Mouse (Mus musculus) CD8-positive naive resting alpha-beta T cell, adult 2 months (primary cell): ENCODE data around the gene Tcf3.

Experiments
- DNase-seq, 2 experiments: peaks; one replicate each; pipeline ENCODE4 v3.0.0; 2022; ENCODE audit warnings: low read depth in 2 of 2, low spot score in 2 of 2

Tcf3 gene

DNA sequence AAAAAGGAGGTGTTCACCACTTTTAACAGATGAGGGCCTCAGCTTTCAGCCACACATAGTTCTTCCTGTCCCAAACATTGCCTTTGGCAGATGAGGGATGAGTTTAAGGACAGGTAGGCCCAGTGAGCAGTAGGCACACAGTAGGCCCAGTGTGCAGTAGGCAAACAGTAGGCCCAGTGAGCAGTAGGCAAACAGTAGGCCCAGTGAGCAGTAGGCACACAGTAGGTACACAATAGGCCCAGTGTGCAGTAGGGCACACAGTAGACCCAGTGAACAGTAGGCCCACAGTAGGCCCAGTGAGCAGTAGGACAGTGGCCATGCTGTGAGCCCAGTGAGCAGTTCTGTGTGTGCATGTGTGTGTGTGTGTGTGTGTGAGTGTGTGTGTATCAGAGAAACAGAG lies 6.6 kb upstream of the Tcf3 start:
- DNase-seq = no peak

DNA sequence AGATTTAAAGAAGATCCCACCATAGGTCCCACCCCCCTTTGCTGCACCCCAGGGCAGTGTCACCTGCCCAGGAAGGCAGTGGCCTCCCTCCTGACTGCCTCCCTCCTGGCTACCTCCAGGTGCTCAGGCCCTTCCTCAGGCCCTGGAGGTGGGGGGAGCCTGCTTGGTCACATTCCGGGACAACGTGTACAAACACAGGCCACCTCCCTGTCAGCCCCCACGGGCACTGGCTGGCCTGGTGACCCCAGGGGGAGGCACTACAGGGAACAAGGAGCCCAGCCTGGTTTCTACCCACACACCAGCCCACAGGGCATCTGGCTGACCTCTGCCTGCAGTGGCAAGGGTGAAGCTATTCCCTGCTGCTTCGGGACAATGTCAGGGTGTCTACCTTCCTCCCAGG lies 4.5 kb upstream of the Tcf3 start:
- DNase-seq = no peak

DNA sequence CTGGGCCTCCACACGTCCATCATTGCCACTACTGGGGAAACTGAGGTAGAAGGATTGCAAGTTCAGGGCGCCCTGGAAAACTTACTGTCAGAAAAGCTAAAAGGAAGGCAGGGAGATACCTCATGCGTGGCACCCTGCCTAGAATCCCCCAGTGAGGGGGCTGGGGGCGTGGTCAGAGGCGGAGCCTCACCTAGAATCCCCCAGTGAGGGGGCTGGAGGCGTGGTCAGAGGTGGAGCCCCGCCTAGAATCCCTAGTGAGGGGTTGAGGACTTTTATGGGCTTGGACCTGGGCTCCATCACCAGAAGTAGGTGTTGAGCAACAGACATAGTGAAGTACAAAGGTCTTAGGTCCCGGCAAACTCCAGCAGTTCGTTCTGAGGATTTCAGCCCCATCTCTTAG lies 2.8 kb upstream of the Tcf3 start:
- no peak for DNase-seq

DNA sequence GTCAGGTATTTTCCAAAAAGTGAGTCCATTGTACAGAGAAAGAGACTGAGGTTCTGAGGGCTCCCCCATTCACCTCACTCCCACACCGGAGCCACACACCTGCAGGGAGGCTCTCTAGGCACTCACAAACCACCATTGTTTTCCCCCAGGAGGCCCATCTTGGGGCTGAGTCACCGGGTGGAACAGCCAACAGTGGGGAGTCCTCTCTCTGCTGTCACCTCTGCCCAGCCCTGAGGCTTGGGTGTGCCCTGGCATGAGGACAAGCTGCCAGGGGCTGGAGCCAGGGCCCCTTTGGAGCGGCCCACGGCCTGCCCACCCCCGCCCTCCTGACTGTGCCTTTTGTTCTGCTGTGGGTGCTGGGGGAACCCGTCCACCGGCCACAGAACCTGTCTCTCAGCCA lies 2.3 kb upstream of the Tcf3 start:
- no peak for DNase-seq

DNA sequence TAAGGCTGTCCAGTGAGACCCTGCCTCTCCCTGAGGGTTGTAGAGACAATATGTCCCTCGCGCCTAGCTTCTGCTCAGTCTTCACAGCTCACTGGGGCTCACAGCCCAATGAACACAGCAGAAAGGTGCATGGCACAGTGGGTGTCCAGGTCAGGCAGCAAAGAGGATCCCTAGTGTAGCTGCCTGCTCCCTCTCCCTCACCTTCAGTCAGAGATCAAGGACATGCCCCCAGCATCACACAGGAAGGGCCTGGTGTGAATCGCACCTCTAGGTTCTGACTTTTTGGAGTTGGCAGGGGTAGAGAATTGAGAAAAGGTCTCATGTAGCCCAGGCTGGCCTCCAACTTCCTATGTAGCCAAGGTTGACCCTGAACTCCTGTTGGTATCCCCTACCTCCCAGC lies 1.4 kb upstream of the Tcf3 start:
- no peak for DNase-seq

DNA sequence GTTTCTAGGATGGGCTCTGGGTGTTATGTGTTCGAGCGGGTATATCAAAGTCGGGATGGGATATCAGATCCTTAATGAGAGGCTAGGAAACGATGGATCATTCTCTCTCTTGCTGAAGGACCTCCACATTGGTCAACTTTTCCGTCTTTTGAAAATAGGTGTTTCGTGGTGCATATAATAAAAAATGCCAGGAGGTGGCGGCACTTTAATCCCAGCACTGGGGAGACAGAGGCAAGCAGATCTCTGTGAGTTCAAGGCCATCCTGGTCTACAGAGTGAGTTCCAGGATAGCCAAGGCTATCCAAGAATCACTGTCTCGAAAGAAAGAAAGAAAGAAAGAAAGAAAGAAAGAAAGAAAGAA lies 766 bp upstream of the Tcf3 start:
- DNase-seq = no peak

DNA sequence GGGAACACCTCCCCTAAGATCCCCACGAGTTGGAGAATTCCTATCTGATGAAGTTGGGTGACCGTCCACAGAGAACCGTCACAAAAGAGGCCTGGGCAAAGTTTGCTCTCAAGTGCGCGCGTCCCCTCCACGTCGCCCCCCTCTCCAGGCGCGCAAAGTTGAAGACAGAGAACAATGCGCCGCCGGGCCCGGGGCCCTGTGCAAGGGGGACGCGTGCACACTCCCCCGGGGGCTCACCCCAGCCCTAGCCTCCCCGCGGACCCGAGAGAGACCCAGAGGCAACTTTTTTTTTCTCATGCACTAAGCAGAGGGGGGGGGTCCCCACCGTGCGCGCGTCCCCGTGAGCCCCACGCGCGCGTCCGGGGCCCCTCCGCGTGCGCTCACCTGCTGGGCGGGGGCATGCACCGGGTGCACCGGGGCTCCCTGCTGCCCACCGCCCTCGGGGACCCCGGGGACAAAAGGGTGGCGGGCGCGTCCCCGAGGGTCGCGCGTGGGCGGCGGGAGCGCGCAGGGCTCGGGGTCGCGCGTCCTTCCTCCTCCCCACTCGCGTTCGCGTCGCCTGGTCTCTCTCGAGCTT lies 423 bp downstream of the Tcf3 start:
- DNase-seq = peak; percentile 26 to 36

DNA sequence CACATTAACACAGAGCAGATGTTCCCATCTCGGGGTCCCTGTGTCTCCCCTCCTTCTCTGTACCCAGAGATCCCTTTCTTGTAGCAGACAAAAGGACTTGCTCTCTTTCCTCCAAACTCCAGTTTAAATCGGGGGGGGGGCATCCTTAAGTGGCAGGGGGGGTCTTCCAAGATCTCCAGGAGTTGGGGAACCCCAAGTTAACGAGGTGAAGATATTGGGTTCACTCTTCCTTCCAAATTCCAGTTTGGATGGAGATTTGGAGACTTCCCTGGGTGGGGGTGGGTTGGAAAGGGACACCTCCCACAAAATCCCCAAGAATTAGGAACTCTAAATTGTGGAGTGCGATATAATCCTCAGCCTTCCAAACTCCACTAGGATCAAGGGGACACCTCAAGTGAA lies 1.1 kb downstream of the Tcf3 start:
- DNase-seq = no peak

DNA sequence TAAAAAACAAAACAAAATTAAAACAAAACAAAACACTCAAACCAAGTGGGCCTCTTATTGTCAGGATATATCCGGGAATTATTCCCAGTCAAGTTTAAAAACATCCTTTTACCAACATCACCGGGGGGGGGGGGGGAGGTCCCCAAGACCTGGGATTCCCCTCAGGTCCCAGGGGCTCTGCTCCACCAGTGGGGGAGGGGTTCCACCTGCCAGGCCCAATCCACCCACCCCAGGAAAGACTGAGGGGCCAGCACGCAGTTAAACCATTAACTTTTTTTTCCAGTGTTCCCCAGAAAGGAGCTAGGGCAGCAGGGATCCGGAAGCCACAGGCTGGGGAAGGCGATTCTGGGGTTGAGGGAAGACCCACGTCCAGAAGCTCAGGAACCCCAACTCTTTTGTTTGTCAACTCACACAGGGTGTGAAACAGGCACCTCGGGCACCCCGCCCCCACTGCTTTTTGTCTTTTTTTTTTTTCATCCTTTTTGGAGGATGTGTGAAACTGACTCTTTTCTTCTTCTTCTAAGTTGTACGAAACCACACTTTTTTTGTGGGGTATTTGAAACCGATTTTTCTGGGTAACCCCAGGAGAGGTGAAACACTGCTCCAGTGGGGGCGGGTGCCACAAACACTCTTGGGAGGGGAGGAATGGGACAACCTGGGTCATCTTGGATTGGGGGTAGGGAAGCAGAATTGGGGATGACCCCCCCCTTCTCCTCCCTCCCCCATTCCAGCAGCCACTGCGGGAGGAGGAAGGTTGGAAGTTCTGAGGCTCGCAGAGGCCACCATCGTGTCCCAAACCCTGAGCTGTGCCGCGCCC lies 1.7 kb downstream of the Tcf3 start:
- peak; percentile 19 to 34 for DNase-seq

DNA sequence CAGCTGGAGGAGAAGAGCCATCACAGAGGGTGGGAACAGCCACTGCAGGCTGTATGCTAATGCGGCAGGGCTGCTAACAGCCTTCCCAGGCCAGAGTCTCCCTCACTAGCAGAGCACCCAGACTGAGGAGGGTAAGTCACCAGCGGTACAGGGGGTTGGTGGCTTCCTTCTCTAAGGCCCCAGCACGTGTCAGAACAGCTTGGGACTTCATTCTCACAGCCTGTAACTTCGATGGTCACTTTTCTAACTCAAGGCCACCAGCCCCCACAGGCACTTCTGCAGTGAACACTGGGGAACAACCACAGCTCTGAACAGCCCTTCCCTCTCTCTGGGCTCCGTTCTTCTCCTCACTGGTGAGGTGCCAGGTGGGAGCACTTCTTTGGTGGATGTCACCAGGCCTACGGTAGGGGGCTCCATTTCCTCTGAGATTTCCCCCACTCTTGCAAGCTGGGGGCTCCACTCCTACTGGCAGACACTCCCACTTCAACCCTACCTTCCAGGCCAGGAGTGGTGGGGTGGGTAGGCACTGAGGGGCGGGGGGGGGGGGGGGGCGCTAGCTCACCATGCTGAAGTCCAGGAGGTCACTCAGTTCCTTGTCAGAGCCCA lies 3.0 kb downstream of the Tcf3 start:
- no peak for DNase-seq

DNA sequence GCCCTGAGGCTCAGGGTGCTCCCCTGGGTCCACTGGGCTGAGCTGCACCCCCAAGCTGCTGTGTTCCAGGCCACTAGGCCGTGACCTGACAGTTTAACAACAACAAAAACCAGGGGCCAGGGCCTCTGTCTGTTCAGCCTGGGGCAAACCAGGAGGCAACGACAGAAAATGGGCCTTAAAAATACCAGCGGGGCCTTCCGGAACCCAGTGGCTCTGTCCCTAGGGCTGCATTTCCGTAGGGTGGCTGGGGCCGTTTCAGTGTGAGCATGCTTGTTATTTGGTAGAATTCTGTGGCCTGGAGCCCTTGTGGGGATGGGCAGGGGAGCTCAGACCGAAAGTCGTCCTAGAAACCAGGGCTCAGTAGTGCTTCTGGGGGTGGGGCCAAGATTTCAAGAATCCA lies 3.6 kb downstream of the Tcf3 start:
- DNase-seq = no peak

DNA sequence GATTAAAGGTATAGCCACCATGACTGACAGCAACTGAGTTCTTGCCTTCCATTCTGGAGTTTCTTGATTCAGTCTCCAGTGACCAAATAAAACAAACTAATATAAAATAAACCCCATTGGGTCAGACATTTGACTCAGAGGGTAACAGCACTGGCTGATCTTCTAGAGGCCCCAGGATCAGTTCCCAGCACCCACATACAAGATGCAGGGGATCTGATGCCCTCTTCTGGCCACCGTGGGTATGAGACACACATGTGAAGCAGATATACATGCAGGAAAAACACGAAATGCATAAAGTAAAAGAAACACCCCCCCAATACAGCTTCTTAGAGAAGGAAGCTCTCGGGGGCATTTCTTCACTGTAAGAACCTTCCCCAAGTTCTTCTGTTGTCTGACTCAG lies 8.4 kb downstream of the Tcf3 start:
- no peak for DNase-seq

DNA sequence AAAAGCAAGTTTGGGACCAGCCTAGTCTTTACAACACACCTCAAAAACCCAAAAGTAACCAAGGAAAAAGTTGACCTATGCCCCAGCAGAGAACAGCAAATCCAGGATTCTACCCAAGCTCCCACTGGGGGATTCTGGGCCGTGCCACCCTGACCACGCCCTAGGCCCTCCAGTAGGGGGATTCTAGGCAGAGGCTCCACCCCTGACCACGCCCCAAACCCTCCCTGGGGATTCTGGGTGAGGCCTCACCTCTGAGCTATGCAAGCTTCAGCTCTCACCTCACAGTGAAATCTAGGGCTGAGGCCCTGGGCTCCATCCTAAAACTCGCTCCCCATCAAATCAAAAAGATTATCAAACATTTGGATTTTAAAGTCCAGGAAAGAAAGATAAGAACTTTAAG lies 9.9 kb downstream of the Tcf3 start:
- no peak for DNase-seq

DNA sequence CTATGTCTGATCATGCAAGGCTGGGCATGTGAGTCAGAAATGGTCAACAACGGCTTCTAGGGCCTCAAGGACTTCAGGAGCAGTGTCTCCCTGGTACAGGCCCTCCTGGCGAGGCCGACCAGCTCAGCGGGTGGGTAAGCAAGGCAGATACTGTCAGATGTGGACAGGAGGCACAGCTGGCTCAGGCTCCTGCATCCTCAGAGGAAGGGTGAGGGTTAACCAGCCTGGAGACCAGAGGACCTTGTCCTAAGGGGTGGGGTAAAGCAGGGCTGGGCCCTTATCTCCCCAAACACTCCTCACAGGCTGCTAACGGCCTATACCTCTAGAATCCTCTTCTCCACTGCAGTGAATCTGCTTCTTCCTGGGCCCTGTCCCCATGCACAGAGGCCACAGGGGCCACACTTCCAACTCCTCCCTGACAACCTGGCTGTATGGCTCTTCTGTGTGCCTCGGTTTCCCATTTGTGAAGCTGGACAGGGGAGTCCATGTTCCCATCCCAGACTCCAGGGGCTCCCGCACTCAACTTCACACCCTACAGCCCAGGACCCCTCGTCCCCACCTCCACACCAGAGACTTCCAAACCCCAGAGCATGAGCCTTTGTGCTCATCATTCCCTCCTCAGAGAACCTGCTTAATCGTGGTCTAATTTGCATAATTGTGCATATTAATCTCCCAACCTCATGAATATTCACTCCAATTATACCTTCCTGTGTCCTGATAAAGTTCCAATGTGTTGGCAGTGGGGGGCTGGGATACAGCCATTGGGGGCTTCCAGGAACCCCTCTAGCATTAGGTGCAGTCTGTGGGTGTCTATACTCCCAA lies 11.6 kb downstream of the Tcf3 start:
- no peak for DNase-seq

DNA sequence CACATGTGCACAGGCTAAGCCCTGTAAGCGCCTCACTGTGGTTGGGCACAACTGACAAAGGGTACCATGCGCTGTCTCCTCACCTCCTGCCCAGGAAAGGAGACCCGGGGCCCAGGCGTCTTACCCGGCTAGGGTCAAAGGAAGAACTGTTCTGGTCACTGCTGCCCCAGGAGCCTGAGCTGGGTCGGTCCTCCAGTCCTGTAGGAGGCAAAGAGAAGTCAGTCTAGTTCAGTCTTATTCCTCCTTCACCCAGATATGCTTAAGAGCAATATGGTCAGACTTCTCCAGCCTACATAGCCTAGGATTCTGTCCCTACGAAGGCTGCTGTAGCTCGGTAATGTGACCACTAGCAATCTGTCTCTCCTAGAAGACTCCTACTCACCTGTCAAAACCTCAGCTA lies 12.2 kb downstream of the Tcf3 start:
- DNase-seq = no peak

DNA sequence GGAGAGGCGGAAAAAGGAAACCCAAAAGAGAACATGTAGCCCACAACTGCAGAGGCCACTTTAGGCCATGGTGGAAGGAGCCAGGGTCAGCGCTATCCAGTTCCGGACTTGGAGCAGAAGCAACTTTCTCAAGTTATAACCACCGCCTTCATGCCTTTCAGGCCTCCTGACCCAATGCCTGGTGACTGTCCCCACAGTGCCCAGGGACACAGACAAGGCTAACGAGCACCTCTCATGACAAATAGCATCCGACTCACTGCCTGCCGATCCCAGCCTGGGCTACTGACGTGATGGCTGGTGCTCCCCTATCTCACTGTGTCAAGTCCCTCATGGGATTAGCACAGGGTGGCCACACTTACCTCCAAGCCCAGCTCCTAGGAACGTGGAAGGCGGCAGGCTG lies 12.7 kb downstream of the Tcf3 start:
- no peak for DNase-seq

DNA sequence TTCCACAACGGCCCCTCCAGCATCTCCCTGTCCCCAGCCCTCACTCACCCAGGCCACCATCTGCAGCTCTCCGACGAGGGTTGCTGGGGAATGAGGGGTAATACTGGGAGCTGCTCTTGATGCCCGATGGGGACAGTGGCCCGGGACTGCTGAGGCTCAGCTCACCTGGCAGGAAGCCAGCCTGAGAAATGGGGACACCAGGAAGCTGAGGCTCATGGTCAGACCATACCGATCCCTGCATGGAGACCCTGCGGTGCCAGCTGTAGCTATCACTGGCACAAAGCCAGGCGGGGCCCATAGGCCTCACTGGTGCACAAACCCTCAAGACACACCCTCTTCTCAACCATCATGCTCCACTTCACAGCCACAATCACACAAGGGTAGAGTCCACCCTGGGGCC lies 14.0 kb downstream of the Tcf3 start:
- no peak for DNase-seq

DNA sequence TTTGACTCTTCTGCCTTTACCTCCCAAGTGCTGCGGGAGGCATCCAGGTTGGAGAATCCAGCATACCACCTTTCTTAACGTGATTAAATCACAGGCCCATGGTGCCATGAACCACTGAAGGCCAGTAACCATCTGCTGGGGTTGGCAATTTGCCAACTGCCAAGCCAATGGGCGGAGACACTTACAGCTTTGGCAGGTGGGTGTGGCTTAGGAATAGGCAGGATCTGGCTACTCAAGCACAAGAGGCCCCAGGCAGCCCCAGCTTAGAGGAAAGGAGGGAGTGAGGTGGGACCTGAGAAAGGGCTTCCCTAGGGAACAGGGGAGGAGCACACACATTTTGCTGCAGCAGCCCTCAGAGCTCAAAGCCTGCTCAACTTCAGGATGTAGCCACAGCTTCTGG lies 15.1 kb downstream of the Tcf3 start:
- DNase-seq = no peak

DNA sequence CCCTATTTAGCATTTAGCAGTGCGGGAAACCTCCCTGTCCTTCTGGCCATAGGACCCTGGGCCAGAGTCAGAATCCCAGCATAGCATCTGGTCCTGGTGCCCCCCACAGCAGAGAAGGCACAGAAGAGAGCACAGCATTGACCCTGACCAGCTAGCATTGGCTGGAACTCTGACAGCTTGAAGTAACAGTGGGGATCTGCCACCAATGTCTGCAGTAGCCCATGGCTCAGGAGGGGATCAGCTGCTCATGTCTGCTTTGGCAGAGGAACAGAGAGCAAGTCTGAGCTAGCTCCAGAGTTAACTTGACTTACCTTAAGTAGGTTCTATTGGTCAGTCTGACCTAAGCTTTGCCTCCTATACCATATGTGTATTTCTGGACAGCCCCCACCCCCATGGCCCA lies 15.6 kb downstream of the Tcf3 start:
- DNase-seq = no peak

DNA sequence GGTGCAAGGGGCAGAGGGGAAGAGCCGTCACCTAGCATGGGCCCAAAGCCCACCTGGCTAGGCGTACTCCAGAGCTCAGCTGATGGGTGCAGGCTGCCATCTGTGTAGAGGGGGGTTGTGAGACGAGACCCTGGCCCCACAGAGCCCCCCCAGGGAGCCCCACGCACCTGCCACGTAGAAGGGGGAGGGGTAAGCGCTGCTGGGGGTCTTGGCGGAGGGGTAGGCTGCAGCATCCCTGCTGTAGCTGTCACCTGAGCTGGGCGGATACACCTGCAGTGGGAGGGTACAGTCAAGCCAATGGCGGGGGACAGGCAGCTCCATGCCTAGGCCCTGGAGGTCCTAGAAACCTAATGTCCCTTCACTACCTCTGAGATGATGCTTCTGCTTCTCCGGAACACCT lies 16.1 kb downstream of the Tcf3 start:
- no peak for DNase-seq

DNA sequence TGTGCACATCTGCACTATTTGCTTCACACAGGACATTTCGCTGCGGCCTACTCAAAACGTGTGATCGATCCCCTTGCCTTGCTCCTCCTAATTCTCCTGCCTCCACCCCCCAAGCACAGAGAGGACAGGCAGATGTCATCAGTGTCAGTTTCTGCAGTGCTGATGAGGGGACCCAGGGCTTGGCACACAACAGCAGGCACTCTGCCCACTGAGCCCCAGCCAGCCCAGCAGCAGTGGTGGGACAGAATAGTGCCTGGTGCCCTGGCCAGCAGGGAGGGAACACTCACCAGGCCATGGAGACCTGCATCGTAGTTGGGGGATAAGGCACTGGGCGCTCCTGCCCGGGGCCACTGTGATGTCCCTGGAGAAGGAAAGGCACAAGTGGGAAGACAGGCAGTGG lies 17.9 kb downstream of the Tcf3 start:
- no peak for DNase-seq
